Comparison of ENCODE assay signal across 11 mouse cellular contexts in the genomic region with DNA sequence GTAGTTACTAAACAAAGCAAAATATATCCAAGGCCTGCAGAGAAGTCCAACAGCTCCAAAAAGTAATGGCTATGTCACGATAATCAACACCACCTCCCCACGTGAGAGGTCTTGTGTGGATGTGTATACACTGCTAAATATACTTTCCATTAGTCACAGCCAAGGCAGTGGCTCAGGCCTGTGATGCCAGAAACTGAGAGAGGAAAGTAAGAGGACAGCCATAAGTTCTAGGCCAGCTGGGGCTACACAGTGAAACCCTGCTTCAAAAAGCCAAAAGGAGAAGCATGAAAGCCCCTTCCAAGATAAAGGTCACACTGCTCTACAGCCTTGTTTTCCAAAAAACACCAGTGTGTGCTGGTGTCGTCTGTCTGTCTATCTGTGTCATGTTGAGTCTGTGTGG. TPM values are rescaled to one million over a fixed set of nuclear protein-coding genes. Genes with fewer than 3 reads are reported as not detected.
DNase-seq lines count a peak whose midpoint lies in the region; ATAC-seq lines count a peak whose summit lies in the region.
"Had no signal": no experiment of that assay in that cellular context is flagged by ENCODE, and none has a peak within 500 bp of the region (broad histone marks: within the 10 kb centered on the region; RNA-seq: fewer than 3 reads in every experiment).

No protein-coding gene starts in this region.

- H3K4me3 ChIP-seq in kidney, embryonic 14.5 days (ENCODE audit: low read length) = no peak overlapping the region
- 0 out of 2 replicates have a peak overlapping the region, but pooled peaks have one; percentile 1 for H3K4me3 ChIP-seq in brown adipose tissue, adult 24 weeks (ENCODE audit: insufficient read depth, low read depth, low read length)
- H3K4me3 ChIP-seq in heart, embryonic 11.5 days (ENCODE audit: low read depth, low read length) = no peak overlapping the region
- H3K4me3 ChIP-seq in midbrain, embryonic 15.5 days = no peak overlapping the region
- H3K4me3 ChIP-seq in hindbrain, embryonic 13.5 days = no peak overlapping the region

- 0 out of 2 replicates have a peak overlapping the region, but pooled peaks have one; percentile 30 for H3K27ac ChIP-seq in kidney, embryonic 14.5 days (ENCODE audit: low read depth, low read length)
- peak overlapping the region; percentile 100 for H3K27ac ChIP-seq in brown adipose tissue, adult 24 weeks (replicated peaks; ENCODE audit: low read depth, low read length)
- peak overlapping the region; percentile 94 for H3K27ac ChIP-seq in heart, embryonic 11.5 days (ENCODE audit: low read depth, low read length)
- H3K27ac ChIP-seq in midbrain, embryonic 15.5 days = no peak overlapping the region
- no peak overlapping the region for H3K27ac ChIP-seq in hindbrain, embryonic 13.5 days

- no peak for DNase-seq in kidney, postnatal 4 days
- peak; percentile 60 for DNase-seq in lung, postnatal 10 days
- DNase-seq in left cerebral cortex, postnatal 36 days (ENCODE audit: low spot score in 2 of 2) = no peak
- DNase-seq: cerebellum, adult 11 months; thymus, adult 18-20 months had no signal

- H3K27me3 ChIP-seq in kidney, embryonic 14.5 days (ENCODE audit: control insufficient read depth, insufficient read depth, low read length) = no peaks in the 10 kb centered on the region
- no peaks in the 10 kb centered on the region for H3K27me3 ChIP-seq in heart, embryonic 11.5 days (ENCODE audit: control insufficient read depth, insufficient read depth, low read length)
- H3K27me3 ChIP-seq in midbrain, embryonic 15.5 days (replicated peaks) = no peaks in the 10 kb centered on the region
- H3K27me3 ChIP-seq in hindbrain, embryonic 13.5 days = no peaks in the 10 kb centered on the region
- H3K27me3 ChIP-seq: Patski had no signal

- no peaks in the 10 kb centered on the region for H3K9me3 ChIP-seq in kidney, embryonic 14.5 days (ENCODE audit: control insufficient read depth, low read length)
- H3K9me3 ChIP-seq in heart, embryonic 11.5 days (replicated peaks; ENCODE audit: control insufficient read depth, low read length) = no peaks in the 10 kb centered on the region
- no peaks in the 10 kb centered on the region for H3K9me3 ChIP-seq in midbrain, embryonic 15.5 days
- no peaks in the 10 kb centered on the region for H3K9me3 ChIP-seq in hindbrain, embryonic 13.5 days

- whole genome bisulfite sequencing in kidney, embryonic 14.5 days = 79% methylated on average over 3 of the region's 3 CpGs
- WGBS in heart, embryonic 11.5 days (ENCODE audit: insufficient replicate concordance) = 25% methylated on average over 3 of the region's 3 CpGs
- 87% methylated on average over 3 of the region's 3 CpGs for WGBS in midbrain, embryonic 15.5 days
- 87% methylated on average over 3 of the region's 3 CpGs for WGBS in hindbrain, embryonic 13.5 days

- H3K4me1 ChIP-seq in kidney, embryonic 14.5 days (ENCODE audit: control insufficient read depth, insufficient read depth, low read length) = no peaks in the 10 kb centered on the region; the same call in 1 of the 2 replicates
- peaks cover 17% of the 10 kb centered on the region for H3K4me1 ChIP-seq in brown adipose tissue, adult 24 weeks (ENCODE audit: control insufficient read depth, insufficient read depth, insufficient read length, low read length)
- H3K4me1 ChIP-seq in heart, embryonic 11.5 days (ENCODE audit: control insufficient read depth, insufficient read depth, low read length) = peaks cover 41% of the 10 kb centered on the region
- peaks cover 5% of the 10 kb centered on the region; the same call in 1 of the 2 replicates for H3K4me1 ChIP-seq in midbrain, embryonic 15.5 days
- 0 out of 2 replicates have a peak, but pooled peaks cover 2% of the 10 kb centered on the region for H3K4me1 ChIP-seq in hindbrain, embryonic 13.5 days (replicated peaks)

- ATAC-seq in kidney, embryonic 14.5 days (ENCODE audit: low FRiP score, low TSS enrichment) = no peak
- no peak for ATAC-seq in heart, embryonic 11.5 days (replicated peaks; ENCODE audit: insufficient number of reproducible peaks, low FRiP score, low TSS enrichment)
- no peak for ATAC-seq in midbrain, embryonic 15.5 days (replicated peaks)
- no peak for ATAC-seq in hindbrain, embryonic 13.5 days (ENCODE audit: low FRiP score)
- ATAC-seq: Patski had no signal

- no peaks in the 10 kb centered on the region for H3K36me3 ChIP-seq in kidney, embryonic 14.5 days (ENCODE audit: control insufficient read depth, insufficient read depth, low read length)
- no peaks in the 10 kb centered on the region for H3K36me3 ChIP-seq in heart, embryonic 11.5 days (ENCODE audit: control insufficient read depth, insufficient read depth, low read length)
- no peaks in the 10 kb centered on the region for H3K36me3 ChIP-seq in midbrain, embryonic 15.5 days (replicated peaks)
- no peaks in the 10 kb centered on the region for H3K36me3 ChIP-seq in hindbrain, embryonic 13.5 days

- no peak overlapping the region for H3K4me2 ChIP-seq in kidney, embryonic 14.5 days (replicated peaks; ENCODE audit: low read depth, low read length)
- H3K4me2 ChIP-seq in heart, embryonic 11.5 days = peak overlapping the region; percentile 33
- H3K4me2 ChIP-seq in midbrain, embryonic 15.5 days = no peak overlapping the region
- no peak overlapping the region for H3K4me2 ChIP-seq in hindbrain, embryonic 13.5 days

- intact Hi-C loops in left cerebral cortex, postnatal 36 days (cut with DNase I) = no loop called here

- H3K9ac ChIP-seq in kidney, embryonic 14.5 days (ENCODE audit: low read depth, low read length) = no peak overlapping the region
- H3K9ac ChIP-seq in heart, embryonic 11.5 days (ENCODE audit: low read depth, low read length) = peak overlapping the region; percentile 53
- no peak overlapping the region for H3K9ac ChIP-seq in midbrain, embryonic 15.5 days
- H3K9ac ChIP-seq in hindbrain, embryonic 13.5 days = no peak overlapping the region

RNA-seq across cellular contexts. Expression of a gene that starts 22.8 kb away (rescaled TPM):
- polyA plus RNA-seq in kidney, embryonic 14.5 days (2014; fragmentation: Nextera tagmentation; extraction: Ambion mirVana) = 20.7 and 32.6 TPM in 2 replicates
- 38.1 and 45.0 TPM in 2 replicates for polyA plus RNA-seq in brown adipose tissue, adult 24 weeks (2012; ENCODE audit: insufficient read depth, insufficient read length, missing spikeins)
- polyA plus RNA-seq in heart, embryonic 11.5 days (2014; fragmentation: Nextera tagmentation; extraction: Ambion mirVana) = 45.2 TPM in 2 replicates
- 85.5 and 91.5 TPM in 2 replicates for polyA plus RNA-seq in midbrain, embryonic 15.5 days (2015; fragmentation: Nextera tagmentation; extraction: Ambion mirVana)
- total RNA-seq in left cerebral cortex, postnatal 36 days (2021) = 100 to 1,000 TPM; 117 to 144 TPM
- polyA plus RNA-seq in hindbrain, embryonic 13.5 days (2015; fragmentation: Nextera tagmentation; extraction: Ambion mirVana) = 80.2 and 84.8 TPM in 2 replicates

RNA-seq across cellular contexts. Expression of a gene that starts 59.3 kb away (rescaled TPM):
- 75.3 and 101 TPM in 2 replicates for polyA plus RNA-seq in kidney, embryonic 14.5 days (2014; fragmentation: Nextera tagmentation; extraction: Ambion mirVana)
- polyA plus RNA-seq in brown adipose tissue, adult 24 weeks (2012; ENCODE audit: insufficient read depth, insufficient read length, missing spikeins) = 17.6 and 22.1 TPM in 2 replicates
- 64.6 and 65.7 TPM in 2 replicates for polyA plus RNA-seq in heart, embryonic 11.5 days (2014; fragmentation: Nextera tagmentation; extraction: Ambion mirVana)
- 68.0 and 69.7 TPM in 2 replicates for polyA plus RNA-seq in midbrain, embryonic 15.5 days (2015; fragmentation: Nextera tagmentation; extraction: Ambion mirVana)
- total RNA-seq in left cerebral cortex, postnatal 36 days (2021) = 10 to 100 TPM; 39.5 to 49.0 TPM
- polyA plus RNA-seq in hindbrain, embryonic 13.5 days (2015; fragmentation: Nextera tagmentation; extraction: Ambion mirVana) = 68.7 and 70.7 TPM in 2 replicates

Comparison
In these comparisons a context has a peak if more than half of its experiments do, and no peak if none do; other contexts are left out.
1. H3K27ac ChIP-seq: peak in kidney, embryonic 14.5 days (single experiment), brown adipose tissue, adult 24 weeks (single experiment) and heart, embryonic 11.5 days (single experiment); none in midbrain, embryonic 15.5 days (single experiment) and hindbrain, embryonic 13.5 days (single experiment).